In genomic region chr1:156752020-156752724, GRCm38 (mm10) we compare ENCODE assay signal across 8 mouse cellular contexts. TPM values are rescaled to one million over a fixed set of nuclear protein-coding genes. Genes with fewer than 3 reads are reported as not detected.
DNase-seq lines count a peak whose midpoint lies in the region; ATAC-seq and TF ChIP-seq lines count a peak whose summit lies in the region.

No protein-coding gene starts in this region.

- peak; percentile 90 for DNase-seq in MN1 (ENCODE audit: low spot score)
- peak; percentile 37 to 54 for DNase-seq in cerebellum, adult 2 months
- peak; percentile 87 for DNase-seq in forebrain, postnatal 0 days
- DNase-seq in hindbrain, embryonic 11.5 days (ENCODE audit: low spot score): peak; percentile 94
- DNase-seq in layer of hippocampus, adult 9-11 months: peak; percentile 29
- DNase-seq in lung, postnatal 14 days: peak; percentile 85
- peak; percentile 79 for DNase-seq in ovary, postnatal 36 days (ENCODE audit: low spot score)
- peak; percentile 84 for DNase-seq in thymus, postnatal 25 days

- ATAC-seq in forebrain, postnatal 0 days: peak; percentile 81
- peak; percentile 80 for ATAC-seq in hindbrain, embryonic 11.5 days (ENCODE audit: low FRiP score)

- peak overlapping the region; percentile 31 for H3K4me3 ChIP-seq in cerebellum, adult 2 months (replicated peaks; ENCODE audit: insufficient read depth, low read depth, low read length)
- H3K4me3 ChIP-seq in forebrain, postnatal 0 days (ENCODE audit: low read depth, low read length): 0 out of 2 replicates have a peak overlapping the region, but pooled peaks have one; percentile 19
- no peak overlapping the region for H3K4me3 ChIP-seq in hindbrain, embryonic 11.5 days (ENCODE audit: low read depth, low read length)

- no peaks in the 10 kb centered on the region for H3K36me3 ChIP-seq in forebrain, postnatal 0 days (ENCODE audit: insufficient read depth)
- no peaks in the 10 kb centered on the region for H3K36me3 ChIP-seq in hindbrain, embryonic 11.5 days (ENCODE audit: control insufficient read depth, insufficient read depth, low read length)

- no peak overlapping the region for H3K27ac ChIP-seq in cerebellum, adult 2 months (ENCODE audit: insufficient read depth, low read length)
- H3K27ac ChIP-seq in forebrain, postnatal 0 days (ENCODE audit: low read depth, low read length): no peak overlapping the region
- peak overlapping the region; percentile 88 for H3K27ac ChIP-seq in hindbrain, embryonic 11.5 days (ENCODE audit: low read depth, low read length)

- peak overlapping the region; percentile 39 for H3K4me2 ChIP-seq in forebrain, postnatal 0 days (ENCODE audit: low read depth)
- H3K4me2 ChIP-seq in hindbrain, embryonic 11.5 days (replicated peaks; ENCODE audit: low read depth, low read length): peak overlapping the region; percentile 24

- 15% methylated on average over 21 of the region's 21 CpGs for WGBS in cerebellum, adult 2 months
- 12% methylated on average over 21 of the region's 21 CpGs for WGBS in forebrain, postnatal 0 days
- WGBS in hindbrain, embryonic 11.5 days: 3% methylated on average over 21 of the region's 21 CpGs

- H3K27me3 ChIP-seq in cerebellum, adult 2 months (ENCODE audit: control insufficient read depth, insufficient read depth, low read length): no peaks in the 10 kb centered on the region
- H3K27me3 ChIP-seq in forebrain, postnatal 0 days (ENCODE audit: insufficient read depth, low read length): no peaks in the 10 kb centered on the region
- H3K27me3 ChIP-seq in hindbrain, embryonic 11.5 days (ENCODE audit: control insufficient read depth, insufficient read depth, low read length): no peaks in the 10 kb centered on the region

- H3K9ac ChIP-seq in forebrain, postnatal 0 days: peak overlapping the region; percentile 48; the same call in 1 of the 2 replicates
- peak overlapping the region; percentile 50 for H3K9ac ChIP-seq in hindbrain, embryonic 11.5 days (ENCODE audit: low read depth, low read length)

- TF ChIP-seq POLR2A in cerebellum, adult 2 months (IDR thresholded peaks at IDR 0.05; ENCODE audit: borderline replicate concordance, insufficient read depth, low read length): no peak

- no peaks in the 10 kb centered on the region; the same call in 1 of the 2 replicates for H3K4me1 ChIP-seq in cerebellum, adult 2 months (ENCODE audit: control insufficient read depth, insufficient read depth, low read length)
- H3K4me1 ChIP-seq in forebrain, postnatal 0 days (ENCODE audit: insufficient read depth): peaks cover 6% of the 10 kb centered on the region; the same call in 1 of the 2 replicates
- peaks cover 12% of the 10 kb centered on the region for H3K4me1 ChIP-seq in hindbrain, embryonic 11.5 days (replicated peaks; ENCODE audit: control insufficient read depth, insufficient read depth, low read length)

- TF ChIP-seq CTCF in cerebellum, adult 2 months (IDR thresholded peaks at IDR 0.05; ENCODE audit: borderline replicate concordance, insufficient read depth, low read depth, low read length): peak; percentile 73
- TF ChIP-seq CTCF in forebrain, postnatal 0 days (IDR thresholded peaks at IDR 0.05; ENCODE audit: low read depth): peak; percentile 83

- H3K9me3 ChIP-seq in forebrain, postnatal 0 days (ENCODE audit: low read length): no peaks in the 10 kb centered on the region
- H3K9me3 ChIP-seq in hindbrain, embryonic 11.5 days (ENCODE audit: control insufficient read depth, low read length): no peaks in the 10 kb centered on the region

RNA-seq across cellular contexts. Expression of gene Fam20b, which starts 33.3 kb away (rescaled TPM):
- 47.0 and 48.8 TPM in 2 replicates for polyA plus RNA-seq in cerebellum, adult 2 months (2012; rRNA removed)
- total RNA-seq in forebrain, postnatal 0 days (2014; rRNA removed): 60.6 and 68.1 TPM in 2 replicates
- 21.0 and 30.4 TPM in 2 replicates for polyA plus RNA-seq in forebrain, postnatal 0 days (2015; fragmentation: Nextera tagmentation; extraction: Ambion mirVana)
- 22.5 and 22.9 TPM in 2 replicates for polyA plus RNA-seq in hindbrain, embryonic 11.5 days (2014; fragmentation: Nextera tagmentation; extraction: Ambion mirVana)

Comparison
In these comparisons a context has a peak if more than half of its experiments do, and no peak if none do; other contexts are left out.
1. DNase-seq: peak in every context shown above with its lines; median percentile 94 in hindbrain, embryonic 11.5 days; 90 in MN1; 87 in forebrain, postnatal 0 days; 85 in lung, postnatal 14 days; 84 in thymus, postnatal 25 days; 79 in ovary, postnatal 36 days; 46 in cerebellum, adult 2 months; 29 in layer of hippocampus, adult 9-11 months.